Mouse (Mus musculus) kidney, adult 2 months (tissue): ENCODE results near the gene D7Ertd443e. TPM values are rescaled to one million over a fixed set of nuclear protein-coding genes. Genes with fewer than 3 reads are reported as not detected.

Experiments
- DNase-seq: peaks from one replicate; pipeline ENCODE4 v3.0.0; 2021
- H3K27ac ChIP-seq: fragments of 200-500 bp; 2 replicates; pipeline ENCODE4 v1.5.1; 2012; ENCODE audit warnings: low read depth, low read length, control low read depth, inconsistent platforms; ENCODE audit not compliant: insufficient read depth
- H3K27me3 ChIP-seq: fragments of 200-500 bp; replicated peaks from 2 replicates; pipeline ENCODE4 v1.6.1; 2012; ENCODE audit warnings: mild to moderate bottlenecking, moderate library complexity, low read length, inconsistent platforms; ENCODE audit not compliant: control insufficient read depth, insufficient read depth
- H3K36me3 ChIP-seq: fragments of 200-500 bp; 2 replicates; pipeline ENCODE4 v1.6.1; 2012; ENCODE audit warnings: mild to moderate bottlenecking, moderate library complexity, low read length, inconsistent platforms; ENCODE audit not compliant: control insufficient read depth, insufficient read depth
- H3K4me1 ChIP-seq: fragments of 200-500 bp; 2 replicates; pipeline ENCODE4 v1.6.1; 2011; ENCODE audit warnings: low read length; ENCODE audit not compliant: control insufficient read depth, insufficient read depth
- H3K4me3 ChIP-seq: fragments of 200-500 bp; 2 replicates; pipeline ENCODE4 v1.5.1; 2011; ENCODE audit warnings: mild to moderate bottlenecking, low read depth, low read length, control low read depth; ENCODE audit not compliant: insufficient read depth
- CTCF ChIP-seq: fragments of 200-500 bp; conservative IDR thresholded peaks from 2 replicates; pipeline ENCODE4 v1.5.1; 2011; ENCODE audit warnings: low read depth, mild to moderate bottlenecking, control low read depth, low read length, moderate library complexity, mixed read lengths; ENCODE audit not compliant: insufficient read depth, insufficient read length
- POLR2A ChIP-seq: fragments of 200-500 bp; IDR thresholded peaks from one replicate; pipeline ENCODE4 v1.6.1; 2011; ENCODE audit warnings: low read depth, low read length, control low read depth
- WGBS: fragments of 180-500 bp; shearing (Covaris S2); methylation state at CpG from one replicate; pipeline ENCODE4 v1.1.7; 2018; 5-methylcytosine and 5-hydroxymethylcytosine counted together
- polyA plus RNA-seq: library from polyadenylated mRNA; depleted of rRNA; stranded (reverse); fragments of >200 nt; gene quantifications from 2 replicates; pipeline ENCODE4 v1.2.3, GENCODE M21; 2012

D7Ertd443e gene
- polyA plus RNA-seq, 1 experiment, result 1.5 TPM

- WGBS, result 91% methylated on average over 8 of the region's 8 CpGs
- Histone ChIP-seq H3K27ac (no peak overlapping the region), H3K36me3 (no peaks in the 10 kb centered on the region)
Measured at GRCm38 (mm10) chr7:134396769-134397168, 11.3 kb upstream of the D7Ertd443e start.

GRCm38 (mm10) chr7:134382791-134383190 lies 2.7 kb downstream of the D7Ertd443e start:
- H3K4me3 ChIP-seq, result no peak overlapping the region
- no peaks in the 10 kb centered on the region for H3K27me3 ChIP-seq
- H3K36me3 ChIP-seq, result no peaks in the 10 kb centered on the region
- no peak overlapping the region for H3K27ac ChIP-seq
- TF ChIP-seq CTCF (no peak), POLR2A (no peak)
- WGBS, result 83% methylated on average over 3 of the region's 3 CpGs
- no peak for DNase-seq
- no peaks in the 10 kb centered on the region for H3K4me1 ChIP-seq

More at GRCm38 (mm10) chr7:134396769-134397168, 11.3 kb upstream of the D7Ertd443e start:
- no peaks in the 10 kb centered on the region for H3K4me1 ChIP-seq
- H3K27me3 ChIP-seq, result peaks cover 2% of the 10 kb centered on the region; the same call in 1 of the 2 replicates
- H3K4me3 ChIP-seq, result no peak overlapping the region
- TF ChIP-seq CTCF (no peak), POLR2A (no peak)
- DNase-seq, result no peak

- TF ChIP-seq POLR2A (no peak), CTCF (0 out of 2 replicates have a peak, but pooled peaks have one; percentile 9)
- peak; percentile 70 for DNase-seq
- no peak overlapping the region for H3K27ac ChIP-seq
- H3K27me3 ChIP-seq, result no peaks in the 10 kb centered on the region
- no peaks in the 10 kb centered on the region for H3K4me1 ChIP-seq
- H3K36me3 ChIP-seq, result no peaks in the 10 kb centered on the region
- no peak overlapping the region for H3K4me3 ChIP-seq
- WGBS, result 36% methylated on average over 4 of the region's 4 CpGs
Measured at GRCm38 (mm10) chr7:134381407-134381861, 4.0 kb downstream of the D7Ertd443e start.

GRCm38 (mm10) chr7:134378273-134378672 lies 7.2 kb downstream of the D7Ertd443e start:
- H3K4me3 ChIP-seq, result no peak overlapping the region
- 66% methylated on average over 4 of the region's 4 CpGs for WGBS
- peak; percentile 64 for DNase-seq

GRCm38 (mm10) chr7:134376786-134377185 lies 8.7 kb downstream of the D7Ertd443e start:
- no peak overlapping the region for H3K4me3 ChIP-seq
- TF ChIP-seq CTCF, result no peak
- TF ChIP-seq POLR2A, result no peak
- 82% methylated on average over 7 of the region's 7 CpGs for WGBS
- no peak overlapping the region for H3K27ac ChIP-seq
- no peak for DNase-seq
- no peaks in the 10 kb centered on the region for H3K4me1 ChIP-seq
- H3K36me3 ChIP-seq, result no peaks in the 10 kb centered on the region
- no peaks in the 10 kb centered on the region for H3K27me3 ChIP-seq

More at GRCm38 (mm10) chr7:134378273-134378672, 7.2 kb downstream of the D7Ertd443e start:
- Histone ChIP-seq H3K4me1 (no peaks in the 10 kb centered on the region), H3K36me3 (no peaks in the 10 kb centered on the region), H3K27me3 (no peaks in the 10 kb centered on the region), H3K27ac (no peak overlapping the region)
- TF ChIP-seq POLR2A (no peak), CTCF (peak; percentile 56; the same call in 1 of the 2 replicates)

- H3K36me3 ChIP-seq, result no peaks in the 10 kb centered on the region
- peak; percentile 63 for DNase-seq
- 53% methylated on average over 5 of the region's 5 CpGs for WGBS
- no peaks in the 10 kb centered on the region for H3K4me1 ChIP-seq
- TF ChIP-seq CTCF, result no peak
- no peak for TF ChIP-seq POLR2A
- no peak overlapping the region for H3K4me3 ChIP-seq
- H3K27me3 ChIP-seq, result no peaks in the 10 kb centered on the region
- no peak overlapping the region for H3K27ac ChIP-seq
Measured at GRCm38 (mm10) chr7:134372276-134372675, 13.2 kb downstream of the D7Ertd443e start.

- Histone ChIP-seq H3K27me3 (no peaks in the 10 kb centered on the region), H3K27ac (no peak overlapping the region), H3K4me1 (no peaks in the 10 kb centered on the region), H3K36me3 (no peaks in the 10 kb centered on the region), H3K4me3 (no peak overlapping the region)
- 91% methylated on average over 4 of the region's 4 CpGs for WGBS
- TF ChIP-seq CTCF (no peak), POLR2A (no peak)
- no peak for DNase-seq
Measured at GRCm38 (mm10) chr7:134369241-134369640, 16.2 kb downstream of the D7Ertd443e start.
